Mouse (Mus musculus) heart, postnatal 4 days (tissue): ENCODE results near the gene Gm8890. TPM values are rescaled to one million over a fixed set of nuclear protein-coding genes. Genes with fewer than 3 reads are reported as not detected.
"Not testable (repeated sequence)": the region's sequence is repeated elsewhere in the genome, so short reads cannot be mapped to it uniquely, and the experiment has no call there.

Experiments used
- DNase-seq: peaks from one replicate; pipeline ENCODE4 v3.0.0; 2021
- total RNA-seq, 2 experiments: library from RNA; stranded (reverse); gene quantifications; 2 replicates each; pipeline ENCODE4 v1.2.3; 2021

Gm8890 gene
- total RNA-seq = not detected

- not testable (repeated sequence) for DNase-seq
Measured at GRCm38 (mm10) chr5:11255733-11256132, at the start of gene Gm8890. Gene Gm8890, plus strand, starts transcription at chr5:11256033.

DNA sequence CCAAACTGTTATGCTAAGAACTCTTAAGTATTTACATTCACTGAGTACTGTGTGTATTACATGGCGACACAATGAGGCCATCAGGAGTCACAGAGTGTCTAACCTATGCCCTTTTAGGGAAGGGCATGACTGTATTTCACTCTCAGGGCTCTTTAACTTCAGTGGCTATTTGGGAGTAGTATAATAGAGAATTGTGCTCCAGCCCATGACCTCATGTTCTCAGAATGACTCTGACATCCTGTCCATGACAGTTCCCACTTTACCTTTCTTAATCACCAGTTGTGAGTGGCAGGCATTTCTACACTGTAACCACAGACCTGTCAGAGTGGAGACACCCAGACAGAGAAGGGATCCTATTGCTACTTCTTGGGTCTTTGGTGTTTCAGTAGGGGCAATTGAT, 388 bp downstream of the Gm8890 start:
- DNase-seq = not testable (repeated sequence)

Other genes with a start within 250 kb of the Gm8890 start
- gene Gm8879, start 128.4 kb upstream of the Gm8890 start, total RNA-seq = not detected
- gene Gm5861, start 73.0 kb upstream of the Gm8890 start, total RNA-seq = not detected
- gene Speer1, start 85.5 kb downstream of the Gm8890 start, total RNA-seq = not detected
- not detected for gene Gm8897, start 160.4 kb downstream of the Gm8890 start, total RNA-seq
- not detected for gene Gm8906, start 246.7 kb downstream of the Gm8890 start, total RNA-seq